Mouse (Mus musculus): ENCODE measurements around the gene Rps6. TPM values are rescaled to one million over a fixed set of nuclear protein-coding genes. Genes with fewer than 3 reads are reported as not detected.

The Rps6 gene
- 576 and 618 TPM in 2 replicates for polyA plus RNA-seq (2012; rRNA removed)

DNA sequence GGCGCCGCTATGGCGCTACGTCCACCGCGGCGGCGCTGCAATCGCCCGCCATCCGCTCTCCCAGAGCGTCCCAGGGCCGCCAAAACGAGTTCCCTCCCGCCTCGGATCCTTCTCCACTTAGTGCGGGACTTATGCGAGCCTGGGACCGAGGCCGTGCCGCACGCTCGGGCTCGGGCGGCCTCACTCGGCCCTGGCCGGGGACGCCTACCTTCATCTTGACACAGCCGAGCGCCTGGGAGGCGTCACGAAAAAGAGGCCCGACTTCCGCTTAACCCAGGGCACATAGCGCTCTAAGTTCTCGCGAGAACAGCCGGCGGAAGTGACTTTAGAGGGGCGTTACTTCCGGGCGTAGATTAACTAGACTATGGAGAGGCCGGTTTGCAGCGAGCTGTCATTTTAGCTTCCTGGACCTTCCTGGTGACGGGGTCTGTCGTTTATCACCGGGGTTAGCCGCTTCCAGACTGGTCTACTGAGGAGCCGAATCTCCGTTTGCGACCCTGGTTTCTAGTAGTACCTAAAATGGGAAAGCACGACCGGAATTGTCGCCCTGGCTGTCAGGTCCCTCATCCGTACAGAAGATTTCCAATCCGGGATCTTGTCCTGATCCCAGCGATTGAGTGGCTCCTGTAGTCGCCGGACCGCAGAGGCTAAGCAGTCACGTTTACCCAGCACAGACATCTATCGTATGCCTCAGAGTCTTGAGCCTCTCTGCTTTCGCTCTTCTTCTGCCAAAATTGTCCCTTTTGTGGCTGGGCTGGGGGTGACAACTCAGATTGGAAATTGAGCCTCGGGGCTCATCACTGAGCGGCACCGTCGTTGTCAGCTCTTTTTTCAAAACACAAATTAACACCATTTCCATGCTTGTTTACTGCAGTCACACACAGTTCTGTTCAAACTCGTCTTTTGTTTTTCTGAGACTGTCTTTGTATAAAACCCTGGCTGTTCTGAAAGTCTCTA is at the start of gene Rps6:
TSS of gene Rps6 (minus strand) at position 300 of the 957 bp plus-strand sequence.
- DNase-seq (ENCODE audit: low read depth in 1 of 2, low spot score in 2 of 2), result peak; percentile 94 to 96
- H3K27me3 ChIP-seq (ENCODE audit: control insufficient read depth, insufficient read depth, low read length), result no peaks in the 10 kb centered on the region
- no peaks in the 10 kb centered on the region; the same call in 1 of the 2 replicates for H3K4me1 ChIP-seq (ENCODE audit: control insufficient read depth, insufficient read depth, insufficient read length)
- H3K27ac ChIP-seq (ENCODE audit: insufficient read depth, low read length), result peak within 1 kb of the TSS; percentile 89
- under 1% methylated on average over 68 of the region's 68 CpGs for WGBS
- H3K36me3 ChIP-seq (ENCODE audit: control insufficient read depth, insufficient read depth, low read length), result peaks cover 22% of the 10 kb centered on the region
- peak; percentile 85 for TF ChIP-seq POLR2A (IDR thresholded peaks at IDR 0.05; ENCODE audit: low read depth, low read length)
- no peak for TF ChIP-seq CTCF (IDR thresholded peaks at IDR 0.05; ENCODE audit: extremely low read depth, insufficient read depth, insufficient read length, insufficient replicate concordance)
- peak within 1 kb of the TSS; percentile 82 for H3K4me3 ChIP-seq (ENCODE audit: extremely low read depth, insufficient read depth, insufficient read length)

DNA sequence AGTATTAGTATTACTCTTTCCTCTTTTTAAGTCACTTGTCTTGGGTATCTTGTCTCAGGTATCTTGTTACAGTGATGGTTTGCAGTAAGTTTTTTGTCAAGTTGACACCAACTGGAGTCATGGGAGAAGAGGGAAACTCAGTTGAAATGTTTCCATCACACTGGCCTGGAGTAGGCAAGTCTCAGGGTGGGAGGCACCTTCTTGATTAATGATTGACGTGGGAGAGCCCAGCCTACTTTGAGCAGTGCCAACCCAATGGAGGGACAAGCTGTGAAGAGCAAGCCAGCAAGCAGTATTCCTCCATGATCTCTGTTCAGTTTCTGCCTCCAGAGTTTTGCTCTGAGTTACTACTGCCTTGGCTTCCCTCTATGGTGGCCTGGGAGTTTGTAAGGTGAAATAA is 48.7 kb upstream of the Rps6 start:
- 92% methylated on average over 1 of the region's 1 CpGs for WGBS
- TF ChIP-seq CTCF (IDR thresholded peaks at IDR 0.05; ENCODE audit: extremely low read depth, insufficient read depth, insufficient read length, insufficient replicate concordance), result no peak
- no peak for TF ChIP-seq POLR2A (IDR thresholded peaks at IDR 0.05; ENCODE audit: low read depth, low read length)
- H3K4me1 ChIP-seq (ENCODE audit: control insufficient read depth, insufficient read depth, insufficient read length), result no peaks in the 10 kb centered on the region
- H3K36me3 ChIP-seq (ENCODE audit: control insufficient read depth, insufficient read depth, low read length), result no peaks in the 10 kb centered on the region
- no peak for DNase-seq (ENCODE audit: low read depth in 1 of 2, low spot score in 2 of 2)
- H3K27ac ChIP-seq (ENCODE audit: insufficient read depth, low read length), result no peak overlapping the region
- no peaks in the 10 kb centered on the region for H3K27me3 ChIP-seq (ENCODE audit: control insufficient read depth, insufficient read depth, low read length)
- H3K4me3 ChIP-seq (ENCODE audit: extremely low read depth, insufficient read depth, insufficient read length), result no peak overlapping the region

DNA sequence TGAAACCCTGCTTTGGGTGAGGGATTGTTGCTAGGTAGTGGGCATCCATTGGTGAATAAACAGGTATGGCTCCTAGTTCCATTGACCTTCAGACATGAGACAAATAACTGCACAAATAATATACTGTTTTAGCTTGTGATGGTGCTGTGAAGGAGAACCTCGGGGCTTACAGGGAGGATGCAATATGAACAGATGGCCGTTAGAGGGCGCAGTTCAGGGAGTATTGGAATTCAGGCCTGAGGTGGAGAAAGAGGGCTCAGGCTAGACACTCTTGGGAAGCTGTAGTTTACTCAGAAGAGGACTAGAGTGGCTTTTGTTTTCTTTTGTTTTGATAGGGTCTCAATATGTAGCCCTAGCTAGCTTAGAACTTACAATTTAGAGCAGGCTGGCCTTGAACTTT is 47.8 kb upstream of the Rps6 start:
- no peak for DNase-seq (ENCODE audit: low read depth in 1 of 2, low spot score in 2 of 2)
- TF ChIP-seq CTCF (IDR thresholded peaks at IDR 0.05; ENCODE audit: extremely low read depth, insufficient read depth, insufficient read length, insufficient replicate concordance) (no peak), POLR2A (IDR thresholded peaks at IDR 0.05; ENCODE audit: low read depth, low read length) (no peak)
- no peak overlapping the region for H3K4me3 ChIP-seq (ENCODE audit: extremely low read depth, insufficient read depth, insufficient read length)

DNA sequence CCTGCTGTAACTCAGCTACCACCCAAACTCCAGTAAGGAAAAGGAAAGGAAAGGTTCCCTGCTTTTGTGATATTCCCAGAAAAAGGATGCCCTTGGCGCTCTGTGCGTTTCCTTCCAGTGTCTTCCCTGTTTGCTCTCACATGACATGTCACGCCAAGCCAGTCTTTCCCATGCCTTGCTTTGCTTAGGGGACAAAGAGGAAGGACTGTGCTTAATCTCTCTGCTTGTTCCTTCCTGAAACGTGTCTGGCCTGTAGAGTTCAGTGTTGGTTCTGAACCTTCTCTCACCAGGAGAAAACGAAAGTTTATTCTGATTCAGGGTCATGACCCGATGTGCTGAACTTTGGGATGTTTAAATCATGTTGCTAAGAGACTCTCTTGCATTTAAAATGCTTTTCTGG is 45.1 kb upstream of the Rps6 start:
- Histone ChIP-seq H3K27ac (ENCODE audit: insufficient read depth, low read length) (no peak overlapping the region), H3K4me3 (ENCODE audit: extremely low read depth, insufficient read depth, insufficient read length) (no peak overlapping the region), H3K4me1 (ENCODE audit: control insufficient read depth, insufficient read depth, insufficient read length) (no peaks in the 10 kb centered on the region), H3K36me3 (ENCODE audit: control insufficient read depth, insufficient read depth, low read length) (no peaks in the 10 kb centered on the region), H3K27me3 (ENCODE audit: control insufficient read depth, insufficient read depth, low read length) (no peaks in the 10 kb centered on the region)
- no peak for DNase-seq (ENCODE audit: low read depth in 1 of 2, low spot score in 2 of 2)
- no peak for TF ChIP-seq POLR2A (IDR thresholded peaks at IDR 0.05; ENCODE audit: low read depth, low read length)
- 35% methylated on average over 6 of the region's 6 CpGs for WGBS

More for the DNA sequence above, 47.8 kb upstream of the Rps6 start:
- Histone ChIP-seq H3K4me1 (ENCODE audit: control insufficient read depth, insufficient read depth, insufficient read length) (no peaks in the 10 kb centered on the region), H3K36me3 (ENCODE audit: control insufficient read depth, insufficient read depth, low read length) (no peaks in the 10 kb centered on the region), H3K27ac (ENCODE audit: insufficient read depth, low read length) (no peak overlapping the region), H3K27me3 (ENCODE audit: control insufficient read depth, insufficient read depth, low read length) (no peaks in the 10 kb centered on the region)
- WGBS, result 61% methylated on average over 3 of the region's 3 CpGs

DNA sequence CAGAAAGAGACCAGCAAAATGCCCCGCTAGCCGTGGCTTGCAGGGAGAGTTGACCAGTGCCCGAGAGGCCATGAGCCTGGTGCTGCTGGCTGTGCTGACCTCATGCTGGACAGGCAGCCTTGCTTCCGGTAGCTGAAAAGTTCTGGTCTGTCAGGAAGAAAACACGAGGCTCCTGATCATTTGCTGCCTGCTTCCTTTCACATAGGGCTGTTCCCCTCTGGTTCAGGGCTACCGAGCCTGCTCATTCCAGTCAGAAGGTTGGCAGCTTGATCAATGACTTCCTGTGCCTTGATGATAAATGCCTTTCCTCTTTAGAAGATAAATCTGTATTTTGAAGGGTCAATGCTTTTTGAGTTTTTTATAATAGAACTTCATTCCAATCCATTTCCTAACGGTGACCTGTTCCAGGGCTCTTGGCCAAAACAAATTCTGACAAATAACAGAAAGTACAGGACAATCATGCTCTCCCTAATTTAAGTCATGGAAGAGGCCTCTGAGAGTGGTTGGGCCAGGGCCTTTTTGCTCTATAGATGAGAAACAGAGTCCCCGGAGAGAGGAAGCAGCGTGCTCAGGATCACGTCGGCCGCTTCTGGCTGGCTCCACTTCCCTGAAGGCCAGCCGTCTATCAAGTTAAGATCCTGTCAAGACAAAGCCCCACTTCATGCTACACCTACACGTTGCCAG is 41.7 kb upstream of the Rps6 start:
- Histone ChIP-seq H3K27ac (ENCODE audit: insufficient read depth, low read length) (no peak overlapping the region), H3K4me1 (ENCODE audit: control insufficient read depth, insufficient read depth, insufficient read length) (no peaks in the 10 kb centered on the region), H3K27me3 (ENCODE audit: control insufficient read depth, insufficient read depth, low read length) (no peaks in the 10 kb centered on the region), H3K4me3 (ENCODE audit: extremely low read depth, insufficient read depth, insufficient read length) (no peak overlapping the region), H3K36me3 (ENCODE audit: control insufficient read depth, insufficient read depth, low read length) (no peaks in the 10 kb centered on the region)
- TF ChIP-seq CTCF (IDR thresholded peaks at IDR 0.05; ENCODE audit: extremely low read depth, insufficient read depth, insufficient read length, insufficient replicate concordance), result no peak
- DNase-seq (ENCODE audit: low read depth in 1 of 2, low spot score in 2 of 2), result no peak
- WGBS, result 52% methylated on average over 14 of the region's 14 CpGs

DNA sequence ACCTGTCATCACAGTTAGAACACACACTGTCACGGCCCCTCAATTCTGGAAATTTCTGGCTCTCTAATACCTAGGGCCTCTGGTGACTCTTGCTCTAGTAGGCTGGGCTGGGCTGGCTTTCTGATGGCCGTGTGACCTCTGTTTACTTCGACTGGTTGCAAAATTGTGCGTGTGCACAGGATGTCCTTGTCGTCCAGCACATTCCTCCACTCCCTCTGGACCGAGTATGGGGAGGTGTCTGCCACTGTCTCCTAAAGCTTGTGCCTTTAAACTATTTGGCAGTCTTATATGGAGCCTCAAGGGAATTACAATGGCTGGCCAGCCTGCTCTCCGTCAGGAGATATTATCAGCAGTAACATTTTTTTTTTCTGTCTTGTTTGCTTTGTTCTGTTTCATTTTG is 40.2 kb upstream of the Rps6 start:
- TF ChIP-seq POLR2A (IDR thresholded peaks at IDR 0.05; ENCODE audit: low read depth, low read length), result no peak
- no peak for TF ChIP-seq CTCF (IDR thresholded peaks at IDR 0.05; ENCODE audit: extremely low read depth, insufficient read depth, insufficient read length, insufficient replicate concordance)
- no peak overlapping the region for H3K4me3 ChIP-seq (ENCODE audit: extremely low read depth, insufficient read depth, insufficient read length)
- no peaks in the 10 kb centered on the region for H3K4me1 ChIP-seq (ENCODE audit: control insufficient read depth, insufficient read depth, insufficient read length)
- 91% methylated on average over 7 of the region's 7 CpGs for WGBS
- no peak for DNase-seq (ENCODE audit: low read depth in 1 of 2, low spot score in 2 of 2)
- H3K27me3 ChIP-seq (ENCODE audit: control insufficient read depth, insufficient read depth, low read length), result no peaks in the 10 kb centered on the region
- H3K36me3 ChIP-seq (ENCODE audit: control insufficient read depth, insufficient read depth, low read length), result no peaks in the 10 kb centered on the region
- H3K27ac ChIP-seq (ENCODE audit: insufficient read depth, low read length), result no peak overlapping the region
